Mouse (Mus musculus): ENCODE results near the gene Camk1d.

DNA sequence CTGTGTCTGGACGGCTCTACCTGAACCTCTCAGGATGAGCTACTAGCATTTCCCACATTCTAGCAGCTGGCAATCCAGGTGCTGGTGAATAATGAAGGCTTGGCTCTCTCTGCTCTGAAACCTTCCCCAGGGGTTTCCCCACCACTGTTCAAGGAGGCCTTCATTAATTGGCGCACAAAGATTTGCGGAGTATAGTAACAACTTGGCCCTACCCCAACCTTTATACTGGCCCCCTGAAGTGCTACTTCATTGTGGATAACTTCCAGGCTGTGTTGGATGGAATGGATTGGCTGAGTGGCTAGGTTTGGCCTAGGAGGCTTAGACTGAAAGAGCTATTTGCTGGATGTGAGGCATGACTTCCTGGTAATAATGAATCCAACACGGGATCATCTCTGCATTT is 431.7 kb downstream of the Camk1d start:
- TF ChIP-seq CTCF (IDR thresholded peaks at IDR 0.05; ENCODE audit: control insufficient read depth, insufficient read depth, insufficient replicate concordance, low read depth, low read length), result no peak
- TF ChIP-seq POLR2A (IDR thresholded peaks at IDR 0.05; ENCODE audit: control insufficient read depth, low read depth, low read length), result no peak

Data from testis, adult 2 months (tissue).